Mouse (Mus musculus): Measurements from ENCODE around the gene Fbxo27. TPM values are rescaled to one million over a fixed set of nuclear protein-coding genes. Genes with fewer than 3 reads are reported as not detected.
"Not testable (repeated sequence)": the region's sequence is repeated elsewhere in the genome, so short reads cannot be mapped to it uniquely, and the experiment has no call there.

Fbxo27 gene
- 10 to 100 TPM; 24.4 to 27.1 TPM for total RNA-seq (2021)
- long read RNA-seq, experiment 1, transcript Fbxo27-203 (5 exons, 1,948 nt) = major isoform, 9 of 29 reads
- long read RNA-seq, experiment 1, partial matches to known transcripts = 8 of 29 reads
- long read RNA-seq, experiment 1, other reads (novel, unspliced or antisense) = 12 of 29 reads
- long read RNA-seq, experiment 2, transcript Fbxo27-203 (5 exons, 1,948 nt) = major isoform, 11 of 38 reads
- long read RNA-seq, experiment 2, partial matches to known transcripts = 13 of 38 reads
- long read RNA-seq, experiment 2, other reads (novel, unspliced or antisense) = 14 of 38 reads

GRCm38 (mm10) chr7:28692545-28693320 lies at the start of gene Fbxo27:
TSS of gene Fbxo27 (plus strand) at chr7:28692849.
- peak; percentile 59 for DNase-seq (ENCODE audit: low spot score in 2 of 2)
- Histone ChIP-seq H3K27ac (peak within 1 kb of the TSS; percentile 89), H3K4me3 (peak within 1 kb of the TSS; percentile 76)
- TF ChIP-seq CTCF (conservative IDR thresholded peaks at IDR 0.05) = no peak

DNA sequence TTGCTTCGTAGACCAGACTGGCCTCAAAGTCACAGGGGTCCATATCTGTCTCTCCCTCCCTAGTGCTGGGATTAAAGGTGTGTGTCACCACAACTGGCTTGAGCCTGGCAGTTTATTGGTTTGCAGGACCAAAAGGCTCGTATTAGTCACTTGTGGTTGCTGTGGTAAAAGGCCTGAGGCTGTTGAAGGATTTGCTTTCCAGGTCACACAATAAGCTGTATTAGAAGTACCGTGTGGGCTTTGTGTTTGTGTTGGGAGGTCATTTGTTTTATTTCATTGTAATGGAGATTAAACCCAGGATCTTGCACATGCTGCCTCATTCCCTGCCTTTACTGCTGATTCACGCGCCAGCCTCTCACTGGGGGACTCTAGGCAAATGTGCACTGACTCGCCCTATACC lies 47.3 kb upstream of the Fbxo27 start:
- DNase-seq (ENCODE audit: low spot score in 2 of 2) = no peak
- TF ChIP-seq CTCF (conservative IDR thresholded peaks at IDR 0.05) = no peak
- Histone ChIP-seq H3K27ac (no peak overlapping the region), H3K4me3 (no peak overlapping the region)

- Histone ChIP-seq H3K4me3 (no peak overlapping the region), H3K27ac (no peak overlapping the region)
- no peak for TF ChIP-seq CTCF (conservative IDR thresholded peaks at IDR 0.05)
- no peak for DNase-seq (ENCODE audit: low spot score in 2 of 2)
Observed at GRCm38 (mm10) chr7:28645947-28646475, 46.6 kb upstream of the Fbxo27 start.

DNA sequence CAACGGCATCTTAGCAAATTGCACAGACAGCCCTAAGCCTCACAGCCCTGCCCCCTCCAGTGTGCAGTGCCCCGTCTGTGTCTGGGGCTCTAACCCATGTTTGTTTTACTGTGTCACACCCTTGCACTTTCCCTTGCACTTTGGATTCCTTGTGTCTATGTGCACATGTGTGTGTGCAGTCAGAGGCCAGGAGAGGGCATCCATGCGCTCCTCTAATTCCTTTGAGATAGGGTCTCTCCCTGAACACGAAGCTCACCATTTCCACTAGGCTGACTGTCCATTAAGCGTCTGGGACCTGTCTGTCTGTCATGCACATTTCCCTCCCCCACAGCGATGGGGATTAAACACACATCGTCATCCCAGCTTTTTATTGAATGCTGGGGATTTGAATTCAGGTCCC lies 45.6 kb upstream of the Fbxo27 start:
- 0 out of 2 replicates have a peak, but pooled peaks have one; percentile 14 for TF ChIP-seq CTCF (conservative IDR thresholded peaks at IDR 0.05)

GRCm38 (mm10) chr7:28651157-28651556 lies 41.5 kb upstream of the Fbxo27 start:
- Histone ChIP-seq H3K27ac (no peak overlapping the region), H3K4me3 (no peak overlapping the region)
- peak; percentile 56 for TF ChIP-seq CTCF (conservative IDR thresholded peaks at IDR 0.05)
- DNase-seq (ENCODE audit: low spot score in 2 of 2) = no peak

More for the DNA sequence above, 45.6 kb upstream of the Fbxo27 start:
- Histone ChIP-seq H3K27ac (no peak overlapping the region), H3K4me3 (no peak overlapping the region)
- no peak for DNase-seq (ENCODE audit: low spot score in 2 of 2)

GRCm38 (mm10) chr7:28656430-28656829 lies 36.2 kb upstream of the Fbxo27 start:
- no peak for DNase-seq (ENCODE audit: low spot score in 2 of 2)

DNA sequence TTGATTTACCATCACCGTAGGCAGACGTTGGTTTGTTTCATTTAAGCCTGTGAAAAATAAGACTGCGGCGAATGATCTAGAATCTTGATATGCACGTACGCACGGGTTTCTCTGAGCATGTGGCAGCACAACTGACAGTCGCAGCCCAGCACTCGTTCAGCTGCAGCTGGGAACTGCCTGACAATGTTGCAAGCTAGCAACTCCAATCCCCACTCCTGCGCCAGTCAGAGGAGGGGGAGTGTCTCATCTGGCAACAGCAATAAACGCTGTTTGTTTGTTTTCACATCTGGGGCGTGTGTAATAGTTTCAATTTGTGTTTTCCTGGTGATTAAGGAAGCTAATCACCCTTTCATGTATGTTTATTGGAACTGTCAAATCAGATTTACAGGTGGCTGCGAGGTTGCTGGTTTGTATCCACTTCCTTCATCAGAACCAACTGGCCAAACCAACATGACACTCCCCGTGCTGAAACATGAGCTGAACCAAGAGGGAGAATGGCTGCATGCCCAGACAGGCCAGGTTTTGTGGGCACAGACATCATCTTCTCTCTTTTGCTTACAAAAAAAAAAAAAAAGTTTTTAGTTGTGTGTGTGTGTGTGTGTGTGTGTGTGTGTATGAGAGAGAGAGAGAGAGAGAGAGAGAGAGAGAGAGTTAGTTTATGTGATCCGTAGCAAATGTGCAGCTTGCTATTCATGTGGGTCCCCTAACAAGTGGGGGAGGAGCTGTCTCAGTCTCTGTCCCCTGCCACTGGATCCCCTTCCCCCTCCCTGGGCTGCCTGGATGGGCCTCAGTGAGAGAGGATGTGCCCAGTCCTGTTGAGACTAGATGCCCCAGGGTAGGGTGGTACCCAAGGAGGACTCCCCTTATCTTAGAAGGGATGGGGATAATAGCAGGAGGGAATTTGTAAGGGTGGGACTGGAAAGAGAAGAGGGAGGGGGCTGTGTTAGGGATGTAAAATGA lies 26.7 kb upstream of the Fbxo27 start:
- Histone ChIP-seq H3K4me3 (peak overlapping the region; percentile 11; the same call in 1 of the 2 replicates), H3K27ac (no peak overlapping the region)
- no peak for TF ChIP-seq CTCF (conservative IDR thresholded peaks at IDR 0.05)
- peak in 1 of 2 experiments; percentile 14 for DNase-seq (ENCODE audit: low spot score in 2 of 2)

More at GRCm38 (mm10) chr7:28656430-28656829, 36.2 kb upstream of the Fbxo27 start:
- Histone ChIP-seq H3K27ac (no peak overlapping the region), H3K4me3 (no peak overlapping the region)
- no peak for TF ChIP-seq CTCF (conservative IDR thresholded peaks at IDR 0.05)

GRCm38 (mm10) chr7:28671172-28671571 lies 21.5 kb upstream of the Fbxo27 start:
- H3K27ac ChIP-seq = no peak overlapping the region
- DNase-seq (ENCODE audit: low spot score in 2 of 2) = no peak
- no peak overlapping the region for H3K4me3 ChIP-seq
- TF ChIP-seq CTCF (conservative IDR thresholded peaks at IDR 0.05) = no peak

GRCm38 (mm10) chr7:28672276-28672675 lies 20.4 kb upstream of the Fbxo27 start:
- TF ChIP-seq CTCF (conservative IDR thresholded peaks at IDR 0.05) = no peak

GRCm38 (mm10) chr7:28672786-28673185 lies 19.9 kb upstream of the Fbxo27 start:
- H3K27ac ChIP-seq; H3K4me3 ChIP-seq; DNase-seq (ENCODE audit: low spot score in 2 of 2): not testable (repeated sequence)

More at GRCm38 (mm10) chr7:28672276-28672675, 20.4 kb upstream of the Fbxo27 start:
- no peak for DNase-seq (ENCODE audit: low spot score in 2 of 2)
- no peak overlapping the region for H3K4me3 ChIP-seq
- H3K27ac ChIP-seq = no peak overlapping the region

DNA sequence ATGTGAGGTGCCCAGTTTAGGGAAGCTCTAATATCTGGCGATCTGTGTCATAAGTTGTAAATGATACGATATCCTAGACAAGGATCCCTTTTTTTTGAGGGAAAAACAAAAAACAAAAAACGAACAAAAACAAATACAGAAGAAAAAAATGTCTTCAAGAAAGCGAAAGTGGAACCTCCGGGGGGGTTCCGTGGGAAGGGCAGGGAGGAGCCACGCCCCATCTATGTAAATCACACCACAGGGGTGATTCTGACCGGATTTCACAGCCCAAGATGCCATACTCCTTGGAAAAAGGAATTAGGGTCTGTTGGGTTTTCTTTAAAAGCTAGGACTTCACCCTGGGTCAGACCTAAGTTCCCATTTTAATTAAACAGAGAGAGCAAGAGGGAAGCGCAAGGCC lies 17.7 kb upstream of the Fbxo27 start:
- no peak for TF ChIP-seq CTCF (conservative IDR thresholded peaks at IDR 0.05)
- Histone ChIP-seq H3K4me3 (no peak overlapping the region), H3K27ac (no peak overlapping the region)
- no peak for DNase-seq (ENCODE audit: low spot score in 2 of 2)

DNA sequence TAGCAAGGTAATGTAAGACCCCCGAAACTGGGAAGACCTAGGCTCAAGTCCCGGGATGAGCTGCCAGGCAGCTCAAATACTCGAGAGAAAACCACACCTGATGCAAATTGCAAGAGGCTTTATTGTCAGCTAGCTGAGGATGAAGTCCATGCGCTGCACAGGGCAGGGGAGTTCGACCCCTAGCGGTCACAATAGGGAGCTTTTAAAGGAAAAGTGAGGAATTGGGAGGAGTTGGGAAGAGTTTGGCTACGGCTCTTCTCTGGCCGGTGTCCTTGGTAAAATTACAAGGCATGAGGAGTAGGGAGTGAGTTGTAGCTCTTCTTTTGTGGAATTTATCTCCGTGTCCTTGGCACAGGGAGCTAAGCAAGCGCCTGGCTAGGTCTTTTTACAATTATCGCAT lies 16.9 kb upstream of the Fbxo27 start:
- no peak for DNase-seq (ENCODE audit: low spot score in 2 of 2)
- Histone ChIP-seq H3K4me3 (no peak overlapping the region), H3K27ac (no peak overlapping the region)
- TF ChIP-seq CTCF (conservative IDR thresholded peaks at IDR 0.05) = peak; percentile 71

Measured in layer of hippocampus, adult 2 months (tissue).